Mouse (Mus musculus): ENCODE data around the gene Itgal.

- no peak for TF ChIP-seq ZKSCAN1 (IDR thresholded peaks at IDR 0.05; ENCODE audit: low read depth, low read length)
- TF ChIP-seq ZC3H11A (IDR thresholded peaks at IDR 0.05; ENCODE audit: low read depth, low read length), result no peak
- no peak for TF ChIP-seq ZMIZ1 (IDR thresholded peaks at IDR 0.05; ENCODE audit: low read depth, low read length)
- TF ChIP-seq MAFK (IDR thresholded peaks at IDR 0.05; ENCODE audit: borderline replicate concordance, low read depth, low read length), result no peak
- TF ChIP-seq POLR2A (IDR thresholded peaks at IDR 0.05; ENCODE audit: control insufficient read depth in 1 of 2, insufficient read depth in 1 of 2, low read depth in 1 of 2, low read length in 2 of 2, poor library complexity in 1 of 2), result no peak
- no peak for TF ChIP-seq SMC3 (IDR thresholded peaks at IDR 0.05; ENCODE audit: low read depth, low read length)
Observed at GRCm38 (mm10) chr7:127276519-127276961, 19.5 kb upstream of the Itgal start.

All from MEL (cell line).